Mouse (Mus musculus): ENCODE measurements around the gene Psma5.

- TF ChIP-seq CTCF (IDR thresholded peaks at IDR 0.05; ENCODE audit: borderline replicate concordance, insufficient read depth, low read length) (no peak), POLR2A (IDR thresholded peaks at IDR 0.05; ENCODE audit: low read depth, low read length) (no peak)
Observed at GRCm38 (mm10) chr3:108294398-108294797, 37.7 kb downstream of the Psma5 start.
